Mouse (Mus musculus) embryo, embryonic 11 days (tissue): ENCODE measurements around the gene Igsf6.
"Not testable (repeated sequence)": the region's sequence is repeated elsewhere in the genome, so short reads cannot be mapped to it uniquely, and the experiment has no call there.

Source experiments
- DNase-seq: peaks from one replicate; pipeline ENCODE4 v3.0.0-alpha.2; 2015

Igsf6 gene

GRCm38 (mm10) chr7:121053071-121053470 is 21.3 kb downstream of the Igsf6 start:
- no peak for DNase-seq

DNA sequence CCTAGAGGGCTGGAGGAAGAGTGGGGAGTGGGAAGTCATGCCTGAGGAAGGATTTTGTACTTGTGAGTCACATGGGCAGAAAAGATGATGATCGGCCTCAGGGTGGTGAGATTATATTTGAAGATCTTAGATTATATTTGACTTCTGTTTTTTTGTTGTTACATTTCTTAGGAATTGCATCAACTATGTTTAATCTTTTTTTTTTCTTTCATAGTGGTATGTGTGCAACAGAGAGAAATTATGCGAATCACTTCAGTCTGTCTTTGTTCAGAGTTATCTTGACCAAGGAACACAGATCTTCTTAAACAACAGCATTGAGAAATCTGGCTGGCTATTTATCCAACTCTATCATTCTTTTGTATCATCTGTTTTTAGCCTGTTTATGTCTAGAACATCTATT is 26.7 kb downstream of the Igsf6 start:
- no peak for DNase-seq

DNA sequence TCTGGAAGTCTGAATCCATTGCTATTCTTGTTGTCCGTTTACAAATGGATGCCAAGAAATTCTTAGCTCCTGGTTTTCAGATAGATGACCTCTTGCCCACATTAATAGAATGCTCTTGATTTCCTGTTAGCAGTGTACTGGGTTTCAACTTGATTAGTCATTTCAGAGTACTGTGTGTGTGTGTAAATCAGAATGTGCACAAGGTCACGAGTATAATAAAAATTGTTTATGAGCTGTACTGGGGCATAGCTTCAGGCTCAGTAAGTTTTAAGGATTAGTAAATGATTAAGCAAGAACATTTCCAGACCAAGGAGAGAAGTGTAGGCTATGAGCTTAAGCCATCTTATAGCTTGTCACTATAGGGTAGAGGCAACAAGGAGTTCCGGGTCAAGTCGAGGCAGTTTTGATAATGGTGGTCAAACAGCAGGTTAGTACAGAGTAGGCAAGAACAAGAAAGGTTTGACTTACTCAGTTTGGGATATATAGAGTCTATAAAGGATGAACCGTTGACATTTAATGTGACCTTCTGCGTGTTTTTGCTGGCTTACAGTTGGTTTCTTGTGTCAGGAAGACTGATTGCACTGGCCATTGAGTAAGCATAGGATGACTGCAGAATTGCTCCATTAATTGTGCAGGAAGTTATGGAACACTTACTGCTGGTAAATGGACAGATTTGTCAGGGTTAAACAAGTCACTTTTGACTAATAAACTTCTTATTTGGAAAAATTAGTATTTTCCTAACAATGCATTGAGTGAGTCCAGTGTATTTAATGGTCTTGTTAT is 28.5 kb downstream of the Igsf6 start:
- DNase-seq, result no peak

DNA sequence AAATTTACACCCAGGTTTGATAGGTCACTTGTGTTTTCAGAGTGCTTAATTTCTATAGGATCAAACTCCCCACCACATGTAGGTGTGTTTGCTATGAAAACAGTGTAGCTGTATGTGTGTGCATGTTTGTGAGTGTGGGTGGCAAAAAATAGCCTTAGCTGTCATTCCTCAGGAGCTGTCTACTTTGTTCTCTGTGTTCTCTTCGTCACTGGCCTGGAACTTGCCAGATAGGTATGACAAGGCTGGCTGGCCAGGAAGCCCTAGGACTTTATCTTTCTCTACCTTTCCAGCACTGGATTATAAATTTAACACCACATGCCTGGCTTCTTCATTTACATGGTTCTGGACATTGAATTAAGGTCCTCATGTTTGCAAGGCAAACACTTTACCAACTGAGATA is 30.1 kb downstream of the Igsf6 start:
- no peak for DNase-seq

- DNase-seq, result no peak
Measured at GRCm38 (mm10) chr7:121043510-121043909, 30.9 kb downstream of the Igsf6 start.

DNA sequence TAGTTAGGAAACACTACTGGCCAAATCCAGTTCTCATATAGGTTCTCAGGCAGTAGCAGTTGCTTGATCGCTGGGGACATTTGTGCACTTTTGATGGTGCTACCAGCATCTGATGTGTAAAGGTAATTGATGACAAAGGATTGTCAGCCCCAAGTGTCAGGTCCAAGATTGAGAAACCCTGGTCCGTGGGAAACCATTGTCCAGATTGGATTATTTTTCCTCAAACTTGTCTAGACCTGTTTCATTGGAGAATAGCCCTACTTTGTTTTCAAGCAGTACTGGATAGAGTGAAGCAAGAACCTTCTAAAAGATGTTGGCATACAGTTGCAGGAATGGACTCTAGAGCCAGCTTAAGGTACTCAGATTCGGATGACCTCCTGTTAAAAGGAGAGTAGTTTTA is 31.4 kb downstream of the Igsf6 start:
- DNase-seq, result no peak

DNA sequence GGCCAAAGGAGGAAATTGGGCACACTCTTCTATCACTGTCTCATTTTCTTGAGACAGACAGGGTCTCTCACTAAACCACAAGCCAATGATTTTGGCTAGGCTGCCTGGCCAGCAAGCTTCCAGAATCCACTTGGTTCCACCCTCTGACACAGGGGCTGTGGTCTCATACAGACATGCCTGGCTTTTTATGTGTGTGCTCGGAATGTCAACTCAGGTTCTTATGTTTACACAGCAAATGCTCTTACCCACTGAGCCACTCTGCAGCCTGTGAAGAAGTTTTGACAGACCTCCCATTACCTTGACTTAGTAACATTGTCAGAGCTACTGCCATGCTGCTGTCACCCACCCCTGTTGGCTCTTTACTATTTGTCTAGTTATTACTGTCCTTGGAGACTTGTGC is 32.4 kb downstream of the Igsf6 start:
- DNase-seq, result no peak

DNA sequence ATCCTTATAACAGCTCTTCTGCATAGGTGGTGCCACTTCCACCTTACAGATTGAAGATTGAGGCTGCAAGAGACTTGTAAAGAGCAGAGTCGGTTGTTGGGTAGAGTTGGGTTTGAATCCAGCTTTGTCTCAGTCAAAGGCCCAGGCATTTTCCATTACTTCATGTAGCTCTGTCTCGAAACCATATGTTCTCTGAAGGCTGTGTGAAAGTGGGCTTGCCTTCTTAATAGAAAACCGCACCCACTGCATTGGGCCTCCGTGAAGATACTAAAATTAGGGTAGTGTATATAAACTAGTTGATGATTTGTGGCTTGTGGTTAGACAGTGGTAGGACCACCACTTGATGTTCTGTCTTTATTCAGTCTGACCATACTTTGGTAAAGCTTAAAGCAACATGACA is 33.8 kb downstream of the Igsf6 start:
- no peak for DNase-seq

- peak; percentile 68 for DNase-seq
Measured at GRCm38 (mm10) chr7:121035161-121035721, 39.1 kb downstream of the Igsf6 start.

GRCm38 (mm10) chr7:121034701-121035141 is 39.7 kb downstream of the Igsf6 start:
- DNase-seq, result peak; percentile 79

GRCm38 (mm10) chr7:121033856-121034652 is 40.3 kb downstream of the Igsf6 start, which contains the start of gene Mettl9:
Gene Mettl9 (plus strand): TSS chr7:121034445.
- DNase-seq, result peak; percentile 98

DNA sequence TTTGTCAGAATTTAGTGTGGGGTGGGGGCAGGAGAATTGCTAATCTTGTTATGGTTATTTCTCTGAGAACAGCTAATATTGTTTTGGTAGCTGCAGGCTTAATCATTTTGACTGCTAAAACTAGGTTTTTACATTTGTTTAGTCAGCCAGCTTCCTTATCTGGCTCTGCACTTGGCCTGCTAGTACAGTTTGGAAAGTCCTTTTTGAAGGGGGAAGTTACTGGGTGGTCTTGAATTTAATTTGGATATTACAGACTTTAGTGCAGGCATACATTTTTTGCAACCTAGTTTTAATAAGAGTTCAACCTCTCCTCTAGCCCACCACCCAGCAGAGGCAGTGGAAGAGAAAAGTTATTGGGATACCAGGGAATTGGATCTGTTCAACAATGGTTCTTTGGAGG is 44.4 kb downstream of the Igsf6 start:
- not testable (repeated sequence) for DNase-seq

- DNase-seq, result no peak
Measured at GRCm38 (mm10) chr7:121026300-121026699, 48.1 kb downstream of the Igsf6 start.

DNA sequence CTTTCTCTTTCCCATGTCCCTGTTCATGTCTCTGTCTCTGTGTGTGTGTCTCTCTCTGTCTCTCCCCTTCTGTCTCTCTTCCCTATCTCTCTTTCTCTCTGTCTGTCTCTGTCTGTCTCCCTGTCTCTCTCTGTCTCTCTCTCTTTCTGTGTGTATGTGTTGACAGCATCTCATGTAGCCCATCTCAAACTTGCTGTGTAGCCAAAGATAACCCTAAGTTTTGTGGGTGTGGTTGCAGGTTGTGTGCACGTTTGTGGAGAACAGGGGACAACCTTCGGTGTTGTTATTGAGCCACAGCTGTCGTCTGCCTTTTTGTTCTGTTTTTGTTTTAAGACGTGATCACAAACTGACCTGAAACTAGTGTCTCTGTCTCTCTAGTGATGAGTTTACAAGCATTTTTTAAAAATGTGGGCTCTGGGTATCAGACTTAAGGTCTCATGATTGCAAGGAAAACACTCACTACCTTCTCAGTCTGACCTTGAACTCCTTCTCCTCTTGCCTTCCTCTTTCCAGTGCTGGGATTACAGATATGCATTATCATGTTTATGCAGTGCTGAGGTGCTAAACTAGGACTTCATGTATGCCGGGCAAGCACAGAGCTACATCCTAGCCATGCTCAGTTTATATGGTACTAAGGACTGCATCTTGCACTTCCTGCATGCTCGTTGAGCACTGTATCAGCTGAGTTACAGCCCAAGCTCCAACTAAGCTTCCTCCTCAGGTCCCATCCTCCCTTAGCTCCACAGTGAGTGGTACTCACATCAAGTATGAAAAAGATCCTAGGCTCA is 49.0 kb downstream of the Igsf6 start:
- DNase-seq, result no peak

- DNase-seq, result no peak
Measured at GRCm38 (mm10) chr7:121020277-121020676, 54.1 kb downstream of the Igsf6 start.

DNA sequence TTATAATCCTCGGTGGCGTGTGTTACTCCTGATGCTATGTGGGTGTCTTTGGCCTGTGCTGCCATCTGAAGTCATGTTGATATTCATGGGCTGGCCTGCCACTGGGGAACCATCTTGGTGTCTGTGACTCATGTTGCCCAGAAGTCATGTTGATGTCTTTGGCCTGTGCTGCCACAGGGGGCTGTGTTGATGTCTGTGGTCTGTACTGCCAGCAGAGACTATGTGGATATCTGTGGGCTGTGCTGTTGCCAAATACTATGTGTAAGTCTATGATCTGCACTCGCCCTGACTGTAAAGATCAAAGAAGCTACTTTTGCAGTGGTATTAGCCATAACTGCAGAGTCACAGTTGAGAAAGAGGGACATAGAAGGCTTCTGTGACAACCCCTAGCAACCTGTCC is 55.6 kb downstream of the Igsf6 start:
- no peak for DNase-seq

DNA sequence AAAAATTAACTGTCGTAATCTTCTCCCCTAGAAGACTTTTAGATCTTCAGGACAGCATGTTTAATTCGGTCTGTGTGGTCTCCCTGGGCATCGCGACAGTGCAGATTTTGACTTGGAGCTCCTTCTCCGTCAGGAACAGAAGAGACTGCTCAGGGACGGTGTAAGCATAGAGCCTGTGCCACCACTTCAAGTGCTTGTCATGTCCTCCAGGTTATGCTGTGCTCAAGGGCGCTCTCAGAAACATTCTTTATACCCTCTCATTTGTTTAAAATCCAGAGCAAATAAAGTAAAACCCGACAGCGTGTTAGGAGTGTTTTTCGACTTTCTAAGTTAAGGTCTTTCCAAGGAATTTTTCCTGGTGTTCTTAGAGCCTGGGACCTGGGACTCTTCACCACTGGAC is 59.9 kb downstream of the Igsf6 start:
- DNase-seq, result no peak
